Mouse (Mus musculus) activated CD4-positive, CD25-positive, alpha-beta regulatory T cell, adult 4 months (primary cell): Measurements from ENCODE around the gene Cd3g. TPM values are rescaled to one million over a fixed set of nuclear protein-coding genes. Genes with fewer than 3 reads are reported as not detected.

Experiments used
- polyA plus RNA-seq, 2 experiments: library from polyadenylated mRNA; unstranded; fragments of 100-300 nt; shearing (Covaris generic); gene quantifications; one replicate each; pipeline ENCODE4 v1.2.1; 2017

Cd3g gene
- polyA plus RNA-seq, 2 experiments from 2014 or later, result 1,430 to 1,870 TPM

Other genes with a start within 250 kb of the Cd3g start
- gene Phldb1, start 245.2 kb downstream of the Cd3g start, polyA plus RNA-seq, result under 1 TPM in 1 of 2 experiments, not detected in 1; 0.30 TPM
- 10 to 100 TPM; 83.9 to 84.2 TPM for gene Arcn1, start 212.6 kb downstream of the Cd3g start, polyA plus RNA-seq
- gene Ift46, start 212.5 kb downstream of the Cd3g start, polyA plus RNA-seq, result 10 to 100 TPM; 62.3 to 65.5 TPM
- 1 to 10 TPM in 1 of 2 experiments, under 1 TPM in 1; 0.34 to 1.5 TPM for gene Tmem25, start 181.1 kb downstream of the Cd3g start, polyA plus RNA-seq
- gene Ttc36, start 177.4 kb downstream of the Cd3g start, polyA plus RNA-seq, result under 1 TPM in 1 of 2 experiments, not detected in 1; 0.77 TPM
- 10 to 100 TPM; 28.7 to 31.1 TPM for gene Kmt2a, start 99.1 kb downstream of the Cd3g start, polyA plus RNA-seq
- gene Atp5l, start 59.7 kb downstream of the Cd3g start, polyA plus RNA-seq, result 100 to 1,000 TPM; 538 to 670 TPM
- 10 to 100 TPM; 34.0 to 38.4 TPM for gene Ube4a, start 14.8 kb downstream of the Cd3g start, polyA plus RNA-seq
- 1,000 to 10,000 TPM in 1 of 2 experiments, 100 to 1,000 TPM in 1; 682 to 1,081 TPM for gene Cd3d, start 1.4 kb upstream of the Cd3g start, polyA plus RNA-seq
- gene Cd3e, start 29.2 kb upstream of the Cd3g start, polyA plus RNA-seq, result 1,000 to 10,000 TPM in 1 of 2 experiments, 100 to 1,000 TPM in 1; 791 to 1,491 TPM
- gene Mpzl2, start 59.4 kb upstream of the Cd3g start, polyA plus RNA-seq, result not detected
- 10 to 100 TPM; 10.2 to 11.9 TPM for gene Mpzl3, start 74.8 kb upstream of the Cd3g start, polyA plus RNA-seq
- 10 to 100 TPM in 1 of 2 experiments, 1 to 10 TPM in 1; 8.3 to 19.6 TPM for gene Jaml, start 98.8 kb upstream of the Cd3g start, polyA plus RNA-seq
- gene Scn2b, start 137.4 kb upstream of the Cd3g start, polyA plus RNA-seq, result under 1 TPM; 0.19 to 0.42 TPM
- not detected for gene Scn4b, start 158.0 kb upstream of the Cd3g start, polyA plus RNA-seq
- 1 to 10 TPM; 2.2 to 2.8 TPM for gene BC049352, start 201.6 kb upstream of the Cd3g start, polyA plus RNA-seq
- gene Tmprss4, start 223.7 kb upstream of the Cd3g start, polyA plus RNA-seq, result not detected